Mouse (Mus musculus): ENCODE results near the gene Slc15a4.

Slc15a4 gene

DNA sequence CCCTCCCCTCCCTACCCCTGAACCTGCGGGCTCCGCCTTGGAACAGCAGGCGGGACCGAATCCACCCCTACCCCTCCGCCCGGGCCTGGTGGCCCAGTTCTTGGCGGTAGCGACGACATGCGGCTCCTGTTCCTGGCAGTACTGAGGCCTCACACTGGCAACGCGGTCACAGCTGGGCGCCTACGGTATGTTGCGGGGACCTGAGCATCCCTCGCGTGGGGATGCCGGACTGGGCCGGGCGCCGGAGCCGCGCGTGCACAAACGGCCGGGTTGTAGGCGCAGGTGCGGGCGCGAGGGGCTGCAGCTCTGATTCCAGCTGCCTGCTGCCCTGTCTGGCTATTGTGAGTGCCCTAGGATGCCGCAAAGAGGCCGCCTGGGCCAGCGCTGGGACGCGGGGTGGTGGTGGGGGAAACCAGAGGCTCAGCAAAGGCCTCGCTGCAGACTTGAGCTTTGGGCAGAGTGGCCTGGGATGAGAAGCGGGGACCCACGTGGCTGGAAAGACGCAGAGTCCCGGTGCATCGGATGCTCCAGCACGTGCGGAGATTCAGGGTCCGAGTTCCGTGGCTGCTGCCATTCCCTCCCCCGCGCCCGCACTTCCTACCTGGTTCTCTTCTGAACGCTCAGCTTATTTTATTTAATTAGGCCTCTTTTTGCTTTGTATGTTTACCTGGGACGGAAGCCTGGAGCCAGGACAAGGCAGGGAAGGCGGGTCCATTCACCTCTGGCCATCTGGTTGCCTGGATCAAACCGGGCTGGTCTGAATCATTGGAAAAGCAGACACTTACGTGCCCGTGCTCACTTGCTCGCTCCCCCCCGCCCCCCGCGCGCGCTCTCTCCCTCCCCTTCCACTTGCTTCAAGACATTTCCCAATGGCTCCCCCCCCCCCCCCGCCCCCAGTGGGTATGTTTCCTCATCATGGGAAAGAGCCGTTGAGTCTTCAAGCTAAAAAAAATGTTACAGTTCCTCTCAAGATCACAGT lies at the start of gene Slc15a4, which contains the start of gene Glt1d1:
Gene Slc15a4 (minus strand): TSS at position 731 of the 979 bp plus-strand sequence.
Gene Glt1d1 (plus strand): TSS at position 96 of the 979 bp plus-strand sequence.
- peak in 1 of 2 experiments; percentile 30 for DNase-seq (ENCODE audit: low spot score in 2 of 2)

DNA sequence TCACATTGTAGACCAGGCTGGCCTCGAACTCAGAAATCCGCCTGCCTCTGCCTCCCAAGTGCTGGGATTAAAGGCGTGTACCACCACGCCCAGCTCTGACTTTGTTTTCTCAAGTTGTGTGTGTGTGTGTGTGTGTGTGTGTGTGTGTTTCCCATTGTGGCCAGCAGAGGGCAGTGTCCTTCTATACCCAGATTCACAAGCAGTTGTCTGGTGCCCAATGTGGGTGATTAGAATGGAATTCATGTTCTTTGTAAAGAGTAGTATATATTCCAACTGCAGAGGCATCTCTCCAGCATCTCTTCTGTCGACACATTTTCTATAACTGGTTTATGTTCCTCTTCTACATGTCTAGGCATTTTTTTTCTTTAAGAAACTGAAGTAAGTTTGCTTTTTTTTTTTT lies 45.8 kb upstream of the Slc15a4 start:
- no peak for DNase-seq (ENCODE audit: low spot score in 2 of 2)

DNA sequence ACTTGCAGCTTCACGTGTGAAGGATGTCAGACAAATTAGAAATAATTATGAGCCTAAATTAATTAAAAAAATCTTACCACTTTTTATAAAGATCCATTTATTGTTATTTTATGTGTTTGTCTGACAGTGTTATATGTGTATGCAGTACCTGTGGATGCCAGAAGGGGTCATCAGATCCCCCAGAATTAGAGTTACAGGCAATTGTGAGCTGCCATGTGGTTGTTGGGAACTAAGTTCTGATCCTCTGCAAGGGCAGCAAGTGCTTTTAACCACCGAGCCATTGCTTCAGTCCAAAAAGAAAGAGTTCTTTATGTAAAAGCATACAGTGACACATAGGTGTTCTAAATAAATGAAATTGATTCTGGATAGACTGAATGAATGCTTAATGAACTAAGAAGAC lies 44.9 kb upstream of the Slc15a4 start:
- no peak for DNase-seq (ENCODE audit: low spot score in 2 of 2)

DNA sequence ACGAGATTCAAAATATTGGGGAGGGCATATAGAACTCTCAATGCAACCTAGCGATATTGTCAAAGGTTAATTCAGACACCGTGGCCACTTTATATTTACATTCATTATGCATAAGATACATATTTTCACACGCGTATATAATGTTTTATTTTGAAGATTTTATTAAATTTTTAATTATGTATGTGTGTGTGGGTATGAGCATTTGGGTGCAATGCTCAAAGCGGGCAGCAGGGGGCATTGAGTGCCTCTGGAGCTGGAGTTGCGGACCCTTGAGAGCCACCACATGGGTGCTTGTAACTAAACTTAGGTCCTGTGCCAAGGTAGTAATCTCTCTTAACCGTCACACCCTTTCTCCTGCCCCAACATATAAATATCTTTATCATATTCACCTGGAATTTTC lies 41.2 kb upstream of the Slc15a4 start:
- DNase-seq (ENCODE audit: low spot score in 2 of 2), result no peak

DNA sequence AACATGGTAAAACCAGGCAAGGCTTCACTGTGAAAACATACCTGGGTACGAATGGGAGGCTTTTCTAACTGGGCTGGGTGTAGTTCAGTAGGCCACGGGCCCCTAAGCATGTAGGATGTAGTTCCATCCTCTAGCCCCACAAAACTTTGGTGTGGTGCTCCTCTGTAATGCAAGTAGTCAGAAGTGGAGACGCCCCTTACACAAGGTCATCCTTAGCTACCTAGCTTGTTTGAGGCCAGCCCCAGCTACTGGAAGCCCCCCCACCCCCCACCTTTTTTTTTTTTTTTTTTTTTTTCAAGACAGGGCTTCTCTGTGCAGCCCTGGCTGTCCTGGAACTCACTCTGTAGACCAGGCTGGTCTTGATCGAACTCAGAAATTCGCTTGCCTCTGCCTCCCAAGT lies 28.3 kb upstream of the Slc15a4 start:
- no peak for DNase-seq (ENCODE audit: low spot score in 2 of 2)

DNA sequence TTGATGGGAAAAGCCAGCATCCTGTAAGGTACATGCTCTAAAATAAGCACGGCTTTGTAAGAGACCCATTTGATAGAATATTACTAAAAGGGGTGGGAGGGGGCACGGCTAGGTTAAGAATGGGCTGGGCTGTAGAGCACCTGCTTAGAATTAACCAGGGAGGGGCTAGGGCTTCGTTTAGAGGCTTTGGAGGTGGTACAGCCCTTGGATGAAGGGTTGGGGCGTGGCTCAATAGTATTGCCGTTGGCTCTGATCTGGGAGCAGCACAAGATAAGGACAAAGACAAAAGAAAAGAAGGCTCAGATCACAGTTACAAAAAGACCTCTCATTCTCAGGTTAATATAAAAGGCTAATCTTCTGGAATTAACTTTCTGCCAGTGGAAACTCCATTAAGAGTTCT lies 27.6 kb upstream of the Slc15a4 start:
- no peak for DNase-seq (ENCODE audit: low spot score in 2 of 2)

DNA sequence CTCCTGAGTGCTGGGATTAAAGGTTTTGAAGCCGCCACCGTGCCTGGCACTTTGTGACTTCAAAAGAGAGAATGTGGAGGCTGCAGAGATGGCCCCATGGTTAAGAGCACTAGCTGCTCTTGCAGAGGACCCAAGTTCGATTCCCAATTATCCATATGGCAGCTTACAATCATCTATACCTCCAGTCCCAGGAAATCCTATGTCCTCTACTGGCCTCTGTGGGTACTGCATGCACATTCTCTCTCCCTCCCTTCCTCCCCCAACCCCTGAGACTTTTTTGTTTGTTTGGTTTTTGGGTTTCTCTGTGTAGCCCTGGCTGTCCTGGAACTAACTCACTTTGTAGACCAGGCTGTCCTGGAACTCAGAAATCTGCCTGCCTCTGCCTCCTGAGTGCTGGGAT lies 26.6 kb upstream of the Slc15a4 start:
- DNase-seq (ENCODE audit: low spot score in 2 of 2), result no peak

DNA sequence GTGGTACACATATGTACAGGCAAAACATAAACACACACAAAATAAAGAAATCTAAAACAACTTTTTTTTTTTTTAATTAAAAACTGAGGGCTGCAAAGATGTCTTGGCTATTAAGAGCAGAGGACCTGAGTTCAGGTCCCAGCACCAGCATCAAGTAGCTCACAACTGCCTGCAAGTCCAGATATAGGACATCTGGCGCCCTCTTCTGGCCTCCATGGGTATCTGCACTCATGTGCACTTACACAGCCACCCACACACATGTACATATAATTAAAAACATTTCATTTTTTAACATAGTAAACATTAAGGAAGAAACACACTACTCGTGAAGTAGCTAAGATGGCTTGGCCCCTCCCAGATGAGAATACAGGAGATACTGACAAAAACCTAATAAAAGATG lies 25.6 kb upstream of the Slc15a4 start:
- DNase-seq (ENCODE audit: low spot score in 2 of 2), result no peak

DNA sequence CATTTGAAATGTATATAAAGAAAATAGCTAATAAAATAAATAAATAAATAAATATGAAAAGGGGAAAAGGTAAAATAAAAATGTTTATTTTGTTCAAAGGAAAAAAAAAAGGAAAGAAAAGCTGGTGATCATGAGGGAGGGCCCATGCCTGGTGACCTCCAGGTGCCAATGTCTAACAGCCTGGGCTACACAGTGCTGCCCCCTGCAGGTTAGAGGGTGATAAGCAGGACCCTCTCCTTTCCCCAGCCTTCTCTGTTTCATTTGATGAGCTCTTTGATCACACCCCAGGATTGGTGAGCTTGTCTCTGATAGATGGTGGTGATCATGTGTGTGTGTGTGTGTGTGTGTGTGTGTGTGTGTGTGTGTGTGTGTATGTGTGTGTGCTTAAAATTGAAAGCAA lies 16.4 kb upstream of the Slc15a4 start:
- no peak for DNase-seq (ENCODE audit: low spot score in 2 of 2)

DNA sequence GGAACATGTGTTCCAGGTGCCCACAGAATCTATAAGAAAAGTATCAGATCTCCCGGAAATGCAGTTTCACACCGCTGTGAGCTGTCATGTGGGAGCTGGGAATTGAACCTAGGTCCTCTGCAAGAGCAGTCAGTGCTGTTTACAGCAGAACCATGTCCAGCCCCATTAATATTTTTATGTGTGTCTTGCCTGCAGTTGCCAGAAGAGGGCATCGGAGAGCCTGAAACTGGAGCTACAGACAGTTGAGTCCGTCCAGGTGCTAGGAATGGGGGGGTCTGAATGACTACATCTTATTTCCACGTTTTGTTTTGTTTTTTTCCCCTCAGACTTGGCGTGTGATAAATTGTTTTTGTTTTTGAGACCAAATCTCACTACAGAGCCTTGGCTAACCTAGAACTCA lies 15.3 kb upstream of the Slc15a4 start:
- DNase-seq (ENCODE audit: low spot score in 2 of 2), result no peak

DNA sequence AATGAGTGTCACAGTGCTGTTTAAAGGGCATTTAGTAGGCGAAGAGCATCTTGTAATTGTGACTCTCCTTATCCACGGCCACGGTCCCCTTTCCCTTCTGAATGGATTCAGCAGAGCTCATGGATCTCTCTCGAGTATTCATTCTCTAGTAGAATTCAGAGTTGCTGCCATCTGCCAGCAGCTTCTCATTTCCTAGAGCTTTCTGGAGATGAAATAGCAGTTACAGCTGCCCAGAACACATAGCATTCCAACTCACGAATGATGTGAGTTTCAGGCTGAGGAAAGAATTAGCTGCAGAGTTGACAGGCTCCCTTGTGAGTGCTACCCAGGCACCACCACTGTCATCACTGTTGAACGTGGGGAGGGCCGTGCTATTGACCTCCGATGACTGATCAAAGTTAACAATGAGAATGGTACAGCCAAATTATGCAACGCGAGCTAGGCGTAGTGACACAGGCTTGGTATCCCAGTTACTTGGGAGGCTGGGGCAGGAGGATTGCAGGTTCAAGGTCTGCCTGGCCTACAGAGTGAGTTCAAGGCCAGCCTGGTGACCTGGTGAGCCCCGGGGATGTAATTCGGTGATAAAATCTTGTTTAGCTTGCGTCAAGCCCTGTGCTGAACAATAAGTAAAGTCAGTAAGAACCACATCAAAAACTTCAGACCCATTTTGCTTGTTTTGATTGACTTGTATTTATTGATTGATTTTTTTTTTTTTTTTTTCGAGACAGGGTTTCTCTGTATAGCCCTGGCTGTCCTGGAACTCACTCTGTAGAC lies 8.7 kb upstream of the Slc15a4 start:
- DNase-seq (ENCODE audit: low spot score in 2 of 2), result no peak

DNA sequence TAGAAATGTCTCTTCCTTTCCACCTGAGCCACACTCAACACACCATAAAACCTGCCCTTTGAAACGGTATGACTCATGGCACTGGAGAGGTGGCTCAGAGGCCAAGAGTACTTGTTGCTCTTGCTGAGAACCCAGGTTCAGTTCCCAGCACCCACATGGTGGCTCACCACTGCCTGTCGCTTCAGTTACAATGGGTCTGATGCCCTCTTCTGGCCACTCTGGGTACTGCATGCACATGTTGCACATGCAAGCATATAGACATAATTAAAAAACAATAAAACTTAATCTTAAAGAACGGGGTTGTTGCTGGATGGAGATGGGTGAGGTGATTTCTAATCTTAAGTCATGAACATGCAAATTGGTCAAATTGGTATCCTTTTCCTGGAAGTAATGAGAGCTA lies 7.7 kb upstream of the Slc15a4 start:
- DNase-seq (ENCODE audit: low spot score in 2 of 2), result no peak

DNA sequence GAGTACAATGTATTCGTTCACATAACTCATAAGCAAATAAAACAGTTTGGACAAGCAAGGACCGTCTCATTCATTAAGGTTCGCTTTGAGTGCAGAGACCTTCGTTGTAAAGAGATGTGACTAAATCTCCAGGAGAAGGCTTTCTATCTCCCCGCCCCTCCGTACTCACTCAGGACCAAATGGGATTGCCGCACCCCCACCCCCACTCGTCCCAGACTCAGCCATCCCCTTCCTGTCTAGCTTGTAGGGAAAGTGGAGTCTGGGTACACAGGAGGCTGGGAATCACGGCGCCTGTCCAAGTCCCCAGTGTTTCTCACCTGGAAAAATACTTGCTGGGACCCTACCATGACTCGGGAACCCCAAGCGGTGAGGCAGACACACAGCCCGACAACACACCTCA lies 6.9 kb upstream of the Slc15a4 start:
- DNase-seq (ENCODE audit: low spot score in 2 of 2), result no peak

DNA sequence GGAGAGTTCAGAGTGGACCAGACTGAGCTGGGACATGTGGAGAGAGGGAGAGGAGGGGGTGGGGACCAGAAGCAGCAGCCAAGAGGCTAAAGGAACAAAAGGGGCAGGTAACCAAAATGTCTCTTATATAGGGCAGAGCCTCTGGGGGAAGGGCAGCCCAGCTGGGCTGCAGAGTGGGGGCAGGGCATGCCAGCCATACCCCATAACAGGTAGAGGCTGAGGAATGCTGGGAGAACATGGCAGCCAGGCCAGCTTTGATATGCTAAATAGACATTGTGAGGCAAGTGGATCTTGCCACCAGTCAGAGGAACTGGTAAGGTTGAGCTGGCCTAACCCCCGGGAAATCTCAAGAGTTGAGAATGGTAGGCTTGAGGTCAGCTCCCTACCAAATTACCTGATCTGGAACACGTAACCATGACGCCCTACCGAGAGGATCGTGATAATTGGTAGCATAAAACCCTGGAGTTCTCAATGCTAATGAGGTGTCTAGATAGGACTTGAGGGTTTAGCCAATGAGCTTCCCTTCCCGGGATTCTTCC lies 6.4 kb upstream of the Slc15a4 start:
- DNase-seq (ENCODE audit: low spot score in 2 of 2), result no peak

DNA sequence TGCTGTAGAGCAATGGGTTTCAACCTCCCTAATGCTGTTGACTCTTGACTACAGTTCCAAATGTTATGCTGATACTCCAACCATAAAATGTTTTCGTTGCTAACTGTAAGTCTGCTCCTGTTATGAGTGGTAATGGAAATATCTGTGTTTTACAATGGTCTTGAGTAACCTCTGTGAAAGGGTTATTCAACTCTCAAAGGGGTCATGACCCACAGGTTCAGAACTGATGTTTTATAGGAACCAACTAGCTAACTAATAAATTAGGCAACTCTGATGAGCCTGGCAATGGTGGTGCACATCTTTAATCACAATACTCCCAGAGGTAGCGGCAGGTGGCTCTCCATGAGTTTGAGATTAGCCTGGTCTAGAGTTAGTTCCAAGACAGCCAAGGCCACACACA lies 5.5 kb upstream of the Slc15a4 start:
- DNase-seq (ENCODE audit: low spot score in 2 of 2), result no peak

DNA sequence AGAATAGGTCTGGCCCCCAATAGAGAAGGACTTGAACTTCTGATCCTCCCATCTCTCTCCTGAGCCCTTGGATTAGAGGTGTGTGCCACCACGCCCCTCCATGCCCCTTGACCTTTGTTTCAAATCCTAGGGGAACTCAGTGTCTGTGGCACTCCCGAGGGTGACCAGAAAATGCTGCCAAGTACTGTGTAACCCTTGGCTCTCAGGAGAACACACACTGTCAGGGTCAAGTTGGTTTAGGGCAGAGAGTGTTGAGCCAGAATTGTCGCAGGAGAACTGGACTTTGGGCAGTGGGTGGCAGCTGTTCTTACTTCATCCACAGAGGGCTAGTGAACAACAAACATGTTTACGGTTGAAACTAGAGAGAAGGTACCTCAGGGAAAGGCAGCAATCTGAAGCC lies 4.9 kb upstream of the Slc15a4 start:
- DNase-seq (ENCODE audit: low spot score in 2 of 2), result no peak

DNA sequence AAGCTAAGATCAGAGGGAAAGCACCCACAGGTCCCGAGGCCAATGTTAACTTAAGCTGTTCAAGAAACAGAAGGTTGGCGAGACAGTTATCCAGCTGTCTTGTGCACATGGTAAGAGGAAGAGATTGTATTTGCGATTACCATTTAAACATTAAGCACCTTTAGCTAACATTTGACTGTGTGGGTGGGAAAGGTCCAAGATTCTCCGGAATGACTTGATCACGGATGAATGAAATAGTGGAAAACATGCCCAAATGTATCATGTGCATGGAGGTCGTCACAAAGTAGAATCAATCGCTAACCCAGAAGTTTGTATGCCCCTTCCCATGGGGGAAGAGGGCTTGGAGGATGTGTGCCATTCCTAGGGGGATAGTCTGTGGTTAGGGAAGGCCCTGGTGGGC lies 969 bp upstream of the Slc15a4 start:
- DNase-seq (ENCODE audit: low spot score in 2 of 2), result no peak

DNA sequence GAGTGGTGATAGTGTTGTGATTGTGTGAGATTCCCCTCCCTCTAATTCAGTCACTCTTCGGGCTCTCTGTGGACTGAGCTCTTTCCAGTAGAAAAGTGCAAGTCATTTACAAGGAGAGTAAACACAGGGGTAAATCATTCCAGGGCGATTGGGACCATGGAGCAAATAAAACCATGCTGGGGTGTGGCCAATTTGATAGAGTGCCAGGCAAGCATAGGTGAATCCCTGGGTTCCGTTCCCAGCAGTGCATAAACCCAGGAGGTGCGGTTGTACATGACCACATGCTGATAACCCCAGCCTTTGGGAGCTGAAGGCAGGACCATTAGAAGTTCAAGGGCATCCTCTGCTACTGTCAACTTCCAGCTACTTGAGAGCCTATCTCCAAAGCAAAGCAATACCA lies 491 bp upstream of the Slc15a4 start:
- no peak for DNase-seq (ENCODE audit: low spot score in 2 of 2)

DNA sequence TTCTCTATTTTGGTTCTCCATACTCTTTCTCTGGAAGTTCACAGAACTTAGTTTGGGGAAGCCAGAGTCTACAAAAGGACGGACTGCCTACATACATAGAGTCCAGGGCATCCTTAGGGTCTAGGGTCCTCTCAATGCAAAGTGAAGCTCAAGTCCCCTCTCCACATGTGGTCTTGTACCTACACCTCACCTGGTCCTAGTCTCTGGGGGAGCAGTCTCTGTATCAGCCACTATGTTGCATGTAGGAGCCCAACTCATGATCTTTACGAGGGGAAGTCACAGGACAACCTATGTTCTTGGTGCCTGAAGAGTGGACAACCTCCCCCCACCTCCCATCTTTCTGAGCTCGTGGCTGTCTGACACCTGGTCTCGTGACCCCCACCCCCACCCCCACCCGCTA lies 1.0 kb downstream of the Slc15a4 start:
- DNase-seq (ENCODE audit: low spot score in 2 of 2), result no peak

DNA sequence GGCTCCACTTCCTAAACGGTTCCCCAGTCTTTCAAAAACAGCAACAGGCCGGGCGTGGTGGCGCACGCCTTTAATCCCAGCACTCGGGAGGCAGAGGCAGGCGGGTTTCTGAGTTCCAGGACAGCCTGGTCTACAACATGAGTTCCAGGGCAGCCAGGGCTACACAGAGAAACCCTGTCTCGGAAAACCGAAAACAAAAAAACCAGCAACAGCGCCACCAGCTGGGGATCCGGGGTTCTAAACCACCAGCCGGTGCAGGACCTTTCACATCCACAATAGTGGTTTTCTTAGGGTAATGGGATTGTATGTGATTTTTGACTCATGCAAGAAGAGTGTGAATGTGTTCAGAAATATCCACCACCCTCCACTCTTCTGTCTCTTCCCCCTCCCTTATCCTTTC lies 5.5 kb downstream of the Slc15a4 start:
- DNase-seq (ENCODE audit: low spot score in 2 of 2), result no peak

DNA sequence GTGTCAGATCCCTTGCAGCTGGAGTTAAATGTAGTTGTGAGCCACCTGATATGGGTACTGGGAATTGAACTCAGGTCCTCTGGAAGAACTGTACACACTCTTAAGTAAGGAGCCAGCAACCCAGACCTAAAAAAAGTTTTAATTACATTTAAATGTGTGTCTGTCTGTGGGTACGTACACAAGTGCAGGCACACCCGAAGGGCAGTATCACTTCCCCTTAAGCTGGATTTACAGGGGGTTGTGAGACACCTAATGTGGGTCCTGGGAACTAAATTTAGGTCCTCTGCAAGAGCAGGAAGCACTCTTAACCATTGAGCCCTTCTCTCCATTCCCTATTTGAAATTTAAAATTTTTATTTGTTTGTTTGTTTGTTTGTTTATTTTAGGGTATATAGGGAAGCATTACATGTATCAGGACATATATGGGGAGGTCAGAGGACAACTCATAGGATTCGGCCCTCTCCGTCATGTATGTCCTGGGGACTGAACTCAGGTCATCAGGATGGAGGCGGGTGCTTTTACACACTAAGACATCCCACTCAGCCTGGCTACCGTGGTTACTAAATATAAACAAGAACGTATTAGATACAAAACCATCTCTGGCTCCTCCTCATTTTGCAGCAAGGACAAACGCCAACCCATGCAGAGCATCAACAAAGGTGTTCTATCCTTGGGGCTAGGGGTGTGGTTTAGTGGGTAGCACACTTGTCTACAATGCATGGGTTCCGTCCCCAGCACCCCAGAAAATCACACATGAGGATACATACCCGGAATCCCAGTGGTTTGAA lies 8.1 kb downstream of the Slc15a4 start:
- no peak for DNase-seq (ENCODE audit: low spot score in 2 of 2)

DNA sequence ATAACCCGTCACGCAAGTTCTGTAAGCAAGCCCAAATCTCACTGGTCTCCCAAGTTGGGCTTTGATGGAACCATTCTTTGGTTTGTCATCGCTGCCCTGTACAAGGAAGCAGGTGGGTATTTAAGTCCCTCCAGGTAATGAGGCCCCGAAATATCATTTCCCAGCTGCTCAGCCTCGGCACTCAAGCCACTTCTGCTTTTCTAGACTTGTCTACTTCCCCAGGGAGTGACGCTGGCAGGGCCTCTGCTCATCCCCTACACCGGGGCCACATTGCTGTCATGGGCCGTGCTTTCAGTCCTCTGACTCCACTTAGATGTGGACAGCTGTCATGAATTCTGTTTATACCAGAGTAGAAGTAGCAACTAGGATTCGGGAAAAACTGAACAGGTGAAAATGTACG lies 11.6 kb downstream of the Slc15a4 start:
- DNase-seq (ENCODE audit: low spot score in 2 of 2), result no peak
